Mouse (Mus musculus) T-helper 2 cell (primary cell): Measurements from ENCODE around the gene Gm20388.
"Not testable (repeated sequence)": the region's sequence is repeated elsewhere in the genome, so short reads cannot be mapped to it uniquely, and the experiment has no call there.

Experiments
- in situ Hi-C: fragments of 300-600 bp; cut with MboI, MseI; formaldehyde crosslinking; loops from one replicate; pipeline ENCODE4 v1.15.1; 2025; ENCODE audit warnings: high pct_unique_total_duplicates

The Gm20388 gene

DNA sequence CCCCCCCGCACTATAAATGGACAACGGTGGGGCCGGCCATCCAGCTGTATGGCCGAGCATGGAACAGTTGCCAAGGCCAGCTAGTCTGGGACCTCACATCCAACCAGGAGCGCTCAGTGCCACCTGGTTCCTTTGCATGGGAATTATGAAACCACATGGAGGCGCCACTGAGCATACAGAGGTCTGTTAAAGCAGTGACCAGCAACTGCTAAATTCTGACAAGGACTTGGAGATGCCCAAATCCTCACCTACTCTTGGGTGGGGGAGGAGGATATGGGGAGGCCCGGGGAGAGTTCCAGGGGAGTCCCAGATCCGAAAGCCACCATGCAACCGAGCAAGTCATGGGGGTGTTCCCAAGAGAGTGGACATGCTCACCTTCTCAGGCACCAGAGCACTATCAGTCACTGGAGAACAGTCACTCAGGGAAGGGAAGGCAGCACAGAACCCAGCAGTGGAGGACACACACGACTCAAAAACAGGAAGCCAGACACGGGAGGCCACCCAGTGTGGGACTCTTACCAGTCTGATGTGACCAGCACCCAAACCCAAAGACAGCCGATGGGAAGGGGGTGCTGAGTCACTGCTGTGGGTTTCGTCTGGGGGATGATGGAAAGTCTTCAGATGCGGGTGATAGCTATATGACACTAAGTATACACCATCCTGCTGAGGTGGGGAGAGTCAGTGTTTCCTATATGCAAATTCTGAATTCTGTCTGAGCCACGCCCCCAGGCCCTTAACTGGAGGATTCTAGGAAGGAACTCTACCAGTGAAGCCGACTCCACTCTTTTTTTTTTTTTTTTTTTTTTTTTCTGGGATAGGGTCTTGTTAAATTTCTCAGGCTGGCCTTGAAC, 422.0 kb downstream of the Gm20388 start:
- in situ Hi-C loops, result no loop called here

DNA sequence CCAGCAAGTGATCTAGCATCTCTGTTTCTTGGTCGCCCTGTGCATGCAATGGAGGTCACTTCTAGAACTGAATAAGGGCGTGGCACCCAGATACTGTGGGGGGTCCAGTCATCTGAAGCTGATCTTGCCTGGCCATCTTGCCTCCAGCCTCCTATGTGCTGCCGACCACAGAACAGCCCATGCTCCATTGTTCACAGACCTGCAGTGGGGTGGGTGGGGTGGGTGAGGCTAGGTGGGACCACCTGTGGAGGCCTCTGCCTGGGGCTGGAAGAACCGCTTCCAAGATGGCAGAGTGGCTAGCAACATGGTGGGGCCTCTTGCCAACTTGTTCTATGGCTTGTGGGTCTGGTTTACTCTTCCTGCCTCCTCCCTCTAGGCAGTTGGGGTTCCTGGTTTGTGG, 423.0 kb downstream of the Gm20388 start:
- in situ Hi-C loops, result no loop called here

DNA sequence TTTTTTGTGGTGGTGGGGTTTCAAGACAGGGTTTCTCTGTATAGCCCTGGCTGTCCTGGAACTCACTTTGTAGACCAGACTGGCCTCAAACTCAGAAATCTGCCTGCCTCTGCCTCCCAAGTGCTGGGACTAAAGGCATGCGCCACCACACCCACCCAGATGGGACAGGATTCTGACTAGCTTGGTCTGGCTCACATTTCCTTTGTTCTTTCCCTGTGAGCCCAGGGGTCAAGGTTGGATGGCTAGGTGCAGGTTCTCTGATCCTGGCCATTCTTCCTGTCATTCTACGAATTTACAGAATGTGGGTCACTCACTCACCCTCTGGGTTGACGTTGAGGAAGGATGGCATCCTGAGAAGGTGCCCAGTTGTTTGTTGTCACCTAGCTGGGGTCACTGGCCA, 423.6 kb downstream of the Gm20388 start:
- in situ Hi-C loops, result not testable (repeated sequence)

DNA sequence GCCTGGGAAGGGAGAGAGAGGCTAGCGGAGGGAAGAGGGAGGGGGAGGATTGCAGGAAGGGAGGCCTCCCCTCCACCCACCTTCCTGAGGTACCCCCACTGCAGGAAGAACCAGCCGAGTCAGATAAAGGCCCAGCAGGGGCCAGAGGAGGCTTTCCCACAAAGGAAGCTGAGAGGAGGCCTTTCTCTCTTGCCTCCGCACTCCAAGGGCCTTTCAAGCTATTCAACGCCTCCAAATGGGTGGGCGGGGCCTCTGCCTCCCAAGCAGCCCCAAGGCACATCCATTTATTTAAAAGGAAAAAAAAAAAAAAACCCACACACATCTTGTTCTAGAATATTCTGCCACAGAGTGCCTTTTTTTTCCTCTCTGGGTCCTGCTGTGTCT, 424.2 kb downstream of the Gm20388 start:
- in situ Hi-C loops, result no loop called here

DNA sequence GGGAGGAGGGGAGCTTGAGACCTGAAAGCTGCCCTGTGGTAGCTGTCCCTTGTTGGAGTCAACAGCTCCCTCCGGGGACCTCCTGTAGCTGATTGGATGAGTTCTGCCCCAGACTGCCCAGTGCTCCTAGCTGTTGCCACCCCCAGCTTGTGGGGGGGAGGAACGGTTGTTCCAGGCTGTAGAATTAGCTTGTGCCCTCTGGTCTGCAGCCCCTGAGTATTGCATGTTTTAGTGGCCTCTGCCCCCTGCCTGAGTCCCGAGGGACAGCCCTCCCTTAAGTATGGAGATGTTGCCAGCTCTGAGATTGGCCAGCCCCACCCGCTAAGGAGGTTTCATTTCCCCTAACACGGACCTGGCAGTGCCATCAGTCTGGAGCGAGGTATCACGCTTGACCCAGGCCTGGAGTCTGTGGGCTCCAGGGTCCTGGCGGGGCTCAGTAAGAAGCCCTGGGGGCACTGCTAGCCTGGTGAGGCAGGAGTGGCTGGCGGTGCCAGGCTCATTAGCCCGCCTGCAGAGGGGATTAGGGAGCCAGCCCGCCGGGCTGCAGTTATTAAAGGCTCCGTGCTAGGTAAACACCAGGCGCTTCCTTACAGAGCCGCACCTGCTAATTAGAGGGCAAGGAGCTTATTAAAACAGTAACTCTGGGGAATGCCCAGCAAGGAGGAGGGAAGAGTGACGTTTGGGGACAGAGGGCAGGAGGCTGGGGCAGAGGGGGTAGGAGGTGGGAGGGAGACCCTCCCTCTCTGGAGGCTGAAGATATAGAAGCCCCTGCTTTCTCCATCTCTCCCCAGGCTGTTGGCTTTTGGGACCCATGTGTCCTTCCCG, 424.8 kb downstream of the Gm20388 start:
- in situ Hi-C loops, result no loop called here

DNA sequence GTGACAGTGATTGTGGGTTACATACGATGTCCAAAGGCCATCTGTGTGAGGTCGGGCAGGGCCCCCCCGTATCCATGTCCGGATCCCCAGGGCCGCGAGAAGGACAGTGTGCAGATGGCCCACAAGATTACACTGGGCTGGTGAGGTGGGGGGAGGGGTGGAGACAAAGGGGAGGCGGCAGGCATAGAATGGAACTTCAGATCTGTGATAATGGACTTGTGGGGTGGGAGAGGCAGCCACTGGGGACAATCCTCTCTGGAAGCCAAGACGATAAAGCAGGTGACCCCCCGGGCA, 425.4 kb downstream of the Gm20388 start:
- in situ Hi-C loops, result no loop called here

DNA sequence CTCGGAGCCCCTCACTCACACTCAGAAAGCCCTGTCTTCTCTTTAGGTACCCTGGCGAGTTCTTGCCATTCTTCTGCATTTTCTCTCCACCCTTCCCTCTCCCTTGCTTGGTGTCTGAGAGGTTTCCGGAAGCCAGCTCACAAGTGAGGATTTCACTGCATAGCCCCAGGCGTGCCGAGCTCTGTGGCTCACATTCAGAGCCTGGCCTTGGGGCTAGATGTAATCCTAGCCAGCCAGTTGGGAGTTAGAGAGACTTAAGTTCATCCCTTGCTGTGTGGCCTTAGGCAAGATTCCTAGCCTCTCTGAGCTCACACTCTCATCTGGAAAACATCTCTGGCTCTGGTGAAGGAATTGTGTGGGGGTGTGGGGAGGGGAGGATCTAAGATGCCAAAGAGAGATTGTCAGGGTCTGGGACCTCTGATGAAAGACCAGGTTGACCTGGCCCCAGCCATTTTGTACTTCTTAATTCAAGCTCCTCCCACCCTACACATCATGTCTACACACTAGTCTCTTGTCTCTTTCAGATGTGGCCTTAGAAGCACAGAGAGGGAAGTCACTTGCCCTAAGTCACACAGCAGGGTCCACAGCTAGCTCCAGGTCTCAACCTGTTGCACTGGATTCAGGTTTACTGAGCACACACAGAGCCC, 426.4 kb downstream of the Gm20388 start:
- in situ Hi-C loops, result no loop called here

DNA sequence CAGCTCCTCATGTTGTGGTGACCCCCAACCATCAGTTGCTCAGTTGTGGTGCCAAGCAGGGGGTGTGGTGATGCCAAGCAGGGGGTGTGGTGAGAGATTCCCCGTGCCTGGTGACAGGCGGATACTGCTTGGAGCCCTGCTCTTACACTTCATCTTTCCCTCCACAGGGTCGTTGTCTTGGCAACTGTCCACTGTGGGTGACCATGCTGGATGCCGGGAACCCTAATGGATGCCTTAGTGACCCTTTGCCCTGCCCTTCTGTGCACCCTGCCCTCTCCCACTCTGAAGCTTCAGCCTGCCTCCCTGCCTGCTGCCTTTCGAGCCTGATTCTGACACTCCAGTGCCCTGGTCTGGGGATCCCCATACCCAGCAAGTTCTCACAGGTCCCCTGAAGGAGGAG, 427.0 kb downstream of the Gm20388 start:
- in situ Hi-C loops, result no loop called here

DNA sequence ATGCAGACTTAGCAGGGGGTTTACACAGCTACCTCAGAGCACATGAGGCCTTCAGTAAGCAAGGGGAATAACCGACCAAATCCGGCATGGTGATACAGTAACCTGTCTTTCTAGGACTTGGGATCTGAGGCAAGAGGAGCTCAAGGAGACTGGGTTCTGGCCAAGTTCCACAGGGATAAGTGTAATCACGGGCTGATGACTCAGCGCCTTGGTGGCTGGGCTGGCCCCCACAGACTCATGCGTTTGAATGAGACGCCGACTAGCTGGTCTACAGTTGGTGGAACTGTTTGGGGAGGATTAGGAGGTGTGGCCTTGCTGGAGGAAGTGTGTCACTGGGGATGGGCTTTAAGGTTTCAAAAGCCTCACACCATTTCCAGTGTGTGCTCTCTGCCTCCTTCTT, 428.0 kb downstream of the Gm20388 start:
- in situ Hi-C loops, result no loop called here

DNA sequence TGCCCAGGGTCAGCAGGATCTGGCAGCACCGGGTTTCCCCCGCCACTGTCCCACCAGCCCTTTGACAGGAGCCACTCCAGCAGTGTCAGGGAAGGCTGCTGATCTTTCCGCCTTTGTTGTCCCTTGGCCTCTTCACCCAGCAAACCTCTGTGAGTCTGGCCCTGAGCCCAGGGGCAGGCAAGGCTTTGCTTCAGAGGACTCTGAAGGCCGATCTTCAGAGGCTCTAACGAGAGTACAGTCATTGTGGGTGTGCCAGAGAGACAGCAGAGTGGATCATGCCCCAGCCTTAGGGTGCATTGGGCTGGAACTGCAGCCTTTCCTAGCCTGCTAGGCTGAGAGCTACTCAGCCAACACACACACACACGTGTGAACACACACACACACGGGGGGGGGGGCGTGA, 429.1 kb downstream of the Gm20388 start:
- in situ Hi-C loops, result no loop called here

DNA sequence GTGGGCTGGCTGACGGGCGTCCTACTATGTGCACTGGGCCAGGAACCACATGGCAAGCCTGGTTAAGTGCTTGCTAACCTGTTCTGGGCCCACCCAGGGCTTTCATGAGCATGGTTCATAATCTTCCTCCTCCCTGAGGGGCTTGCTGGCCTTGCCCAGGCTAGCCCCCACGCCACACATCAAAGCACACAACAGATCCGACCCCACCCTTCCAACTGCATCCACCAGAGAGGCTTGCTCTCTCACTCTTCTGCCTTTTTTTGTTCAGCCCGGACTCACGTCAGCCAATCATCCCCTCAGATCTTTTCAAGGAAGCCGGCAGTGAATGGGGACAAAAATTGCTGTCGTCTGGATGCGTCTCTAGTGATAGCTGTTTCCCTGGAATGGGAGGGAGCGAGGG, 430.5 kb downstream of the Gm20388 start:
- in situ Hi-C loops, result no loop called here

DNA sequence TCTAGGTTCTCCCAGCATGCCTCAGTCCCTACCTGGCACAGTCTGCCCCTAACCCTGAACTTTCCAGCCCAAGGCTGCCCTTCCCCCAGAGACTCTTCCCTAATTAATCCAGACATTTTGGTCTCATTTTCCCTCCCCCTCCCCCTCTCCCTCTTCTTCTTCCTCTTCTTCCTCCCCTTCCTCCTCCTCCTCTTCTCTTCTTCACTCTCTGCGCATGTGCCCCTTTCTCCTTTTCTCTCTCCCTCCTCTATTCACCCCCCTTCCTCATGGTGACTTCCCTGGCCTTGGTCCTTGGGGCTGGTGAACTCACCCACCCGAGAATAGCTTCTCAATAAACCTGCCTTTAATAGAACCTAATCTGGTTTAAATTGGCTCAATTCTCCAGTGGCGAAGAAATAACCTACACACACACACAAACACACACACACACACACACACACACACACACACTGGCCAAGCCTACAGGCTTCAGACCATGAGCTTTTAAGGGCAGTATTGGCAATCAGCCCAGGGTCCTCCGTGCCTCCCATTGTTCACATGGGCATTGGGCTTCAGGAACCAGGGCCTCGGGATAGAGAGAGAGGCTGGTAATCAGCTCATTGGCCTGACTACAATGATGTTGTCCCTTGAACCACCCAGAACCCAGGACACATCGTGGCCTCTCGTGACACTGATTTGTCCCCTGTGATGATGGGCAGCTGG, 432.4 kb downstream of the Gm20388 start:
- in situ Hi-C loops, result no loop called here

DNA sequence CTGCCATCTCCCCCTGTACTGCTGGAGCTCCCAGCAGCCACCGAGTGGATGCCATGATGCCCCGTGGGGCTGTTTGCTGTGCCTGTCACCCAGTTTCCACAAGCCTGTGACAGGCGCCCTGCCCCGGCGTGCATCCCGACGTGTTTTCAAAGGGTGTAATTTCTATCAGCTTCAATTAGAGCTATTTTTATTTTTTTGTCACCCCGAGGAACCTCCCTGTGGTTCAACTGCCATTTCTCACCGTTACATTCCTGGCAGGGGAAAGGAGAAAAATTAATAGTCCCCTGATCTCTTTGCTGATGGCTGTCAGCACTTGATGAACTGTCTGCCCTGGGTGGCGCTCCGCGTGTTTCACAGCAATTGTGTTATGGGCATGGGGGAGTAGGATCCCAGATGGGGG, 432.9 kb downstream of the Gm20388 start:
- in situ Hi-C loops, result no loop called here

DNA sequence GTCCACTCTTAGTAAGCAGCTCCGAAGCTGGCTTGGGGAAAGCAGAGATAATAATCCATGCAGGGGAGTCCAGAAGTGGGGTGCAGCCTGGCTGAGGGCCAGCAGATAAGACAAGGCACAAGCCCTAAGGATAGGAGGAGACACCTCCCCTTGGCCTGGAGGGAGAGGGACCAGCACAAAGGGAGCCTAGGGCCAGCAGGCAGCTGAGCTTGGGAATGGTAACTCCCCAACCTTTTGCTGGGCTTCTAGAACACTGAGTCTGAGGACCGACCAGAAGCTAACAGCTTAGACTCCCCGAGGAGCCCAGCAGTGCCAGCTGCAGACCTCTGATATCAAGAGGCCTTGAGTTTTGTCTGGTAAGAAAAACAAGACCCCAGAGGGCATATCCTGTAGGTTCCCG, 433.5 kb downstream of the Gm20388 start:
- in situ Hi-C loops, result no loop called here

DNA sequence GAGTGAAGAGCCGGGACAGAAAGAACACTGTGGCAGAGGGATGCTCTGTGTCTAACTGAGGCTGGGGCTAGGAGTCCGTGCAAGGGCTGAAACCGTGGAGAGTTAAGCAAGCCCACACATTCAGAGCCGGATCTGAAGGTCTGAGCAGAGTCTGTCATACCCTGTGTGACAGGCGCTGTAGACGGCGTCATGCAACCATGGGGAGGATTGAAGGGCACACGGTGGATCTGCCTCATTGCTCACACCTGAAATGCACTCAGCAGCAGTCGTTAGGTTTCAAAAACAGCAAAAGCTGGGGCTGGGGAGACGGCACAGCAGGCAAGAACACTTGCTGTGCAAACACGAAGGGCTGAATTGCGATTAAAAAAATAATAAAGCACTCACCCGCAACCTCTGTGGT, 433.9 kb downstream of the Gm20388 start:
- in situ Hi-C loops, result no loop called here

DNA sequence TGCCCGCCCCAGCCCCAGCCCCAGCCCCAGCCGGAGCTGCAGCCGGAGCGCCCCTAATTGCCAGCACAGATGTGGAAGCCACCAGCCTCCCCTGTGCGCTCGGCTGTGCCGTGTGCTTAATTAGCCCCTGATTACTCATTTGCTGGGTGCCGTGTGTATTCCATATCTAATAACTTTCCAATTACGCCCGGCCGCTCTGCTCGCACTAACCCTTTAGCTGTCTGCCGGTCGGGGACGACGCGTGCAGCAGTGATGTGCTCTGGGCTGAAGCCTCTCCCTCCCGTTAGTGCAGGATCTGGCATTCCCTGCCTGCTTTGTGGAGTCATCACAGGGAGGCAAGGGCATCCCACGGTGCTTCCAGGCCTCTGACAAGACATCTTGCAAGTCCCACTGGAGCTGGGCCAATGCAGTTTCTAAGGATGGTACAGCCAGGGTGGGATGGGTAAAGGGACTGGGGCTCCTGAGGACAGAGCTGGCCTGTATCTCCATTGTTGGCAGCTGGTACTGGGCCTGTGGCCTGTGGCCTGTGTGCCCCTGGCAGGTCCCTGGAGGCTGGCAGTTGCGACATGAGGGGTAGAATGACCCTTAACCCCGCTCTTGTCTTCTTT, 437.2 kb downstream of the Gm20388 start:
- in situ Hi-C loops, result no loop called here

DNA sequence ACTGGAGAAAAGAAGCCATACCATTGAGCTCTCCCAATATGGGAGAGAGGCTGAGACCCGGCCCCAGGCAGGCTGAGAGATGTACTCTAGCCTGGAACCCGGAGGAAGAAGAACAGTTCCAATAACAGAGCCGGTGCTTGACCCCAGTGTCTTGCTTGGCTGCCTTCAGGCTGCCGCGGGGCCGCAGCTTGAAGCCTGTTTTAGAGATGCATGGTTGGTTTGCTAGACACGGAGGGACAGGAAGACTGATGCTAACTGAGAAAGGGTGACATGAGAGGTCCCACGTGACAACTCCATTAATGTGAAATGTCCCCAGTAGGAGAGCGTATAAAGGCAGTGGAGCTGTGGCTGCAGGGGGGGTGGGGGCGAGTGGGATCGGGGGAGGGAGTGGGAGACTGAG, 438.3 kb downstream of the Gm20388 start:
- in situ Hi-C loops, result no loop called here

DNA sequence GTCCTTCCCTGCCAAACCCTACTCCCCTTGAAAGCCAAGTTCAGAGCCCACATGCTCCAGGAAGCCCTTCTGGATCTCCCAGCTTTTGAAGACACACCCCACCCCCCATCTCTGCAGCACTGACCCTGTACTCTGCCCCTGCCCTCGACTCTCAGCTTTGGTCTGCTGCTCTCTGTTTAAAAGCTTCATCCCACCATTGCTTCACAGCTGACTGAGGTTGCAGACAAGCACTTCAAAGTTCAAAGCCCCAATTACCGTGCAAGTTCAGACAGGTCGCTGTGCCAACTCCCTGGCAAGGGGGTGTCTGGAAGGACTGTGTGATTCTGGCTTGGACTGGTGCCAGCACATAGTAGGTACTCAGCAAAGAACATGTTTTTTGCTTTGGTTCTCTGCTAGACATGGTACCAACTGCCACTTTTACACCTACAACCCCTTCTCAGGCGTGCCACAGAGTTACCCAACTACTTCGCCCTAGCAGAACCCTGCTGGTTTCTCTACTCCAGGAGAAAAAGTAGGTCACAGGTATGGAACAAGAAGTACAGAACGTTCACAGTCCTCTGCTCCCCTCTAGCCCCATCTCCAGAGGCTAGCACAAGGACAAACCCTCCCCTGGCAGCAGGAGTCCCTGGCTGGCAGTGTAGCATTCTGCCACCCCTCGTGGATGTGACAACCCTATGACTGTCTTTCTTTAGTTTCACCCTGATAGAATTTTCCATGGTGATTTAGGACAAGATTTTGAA, 440.9 kb downstream of the Gm20388 start:
- in situ Hi-C loops, result no loop called here

DNA sequence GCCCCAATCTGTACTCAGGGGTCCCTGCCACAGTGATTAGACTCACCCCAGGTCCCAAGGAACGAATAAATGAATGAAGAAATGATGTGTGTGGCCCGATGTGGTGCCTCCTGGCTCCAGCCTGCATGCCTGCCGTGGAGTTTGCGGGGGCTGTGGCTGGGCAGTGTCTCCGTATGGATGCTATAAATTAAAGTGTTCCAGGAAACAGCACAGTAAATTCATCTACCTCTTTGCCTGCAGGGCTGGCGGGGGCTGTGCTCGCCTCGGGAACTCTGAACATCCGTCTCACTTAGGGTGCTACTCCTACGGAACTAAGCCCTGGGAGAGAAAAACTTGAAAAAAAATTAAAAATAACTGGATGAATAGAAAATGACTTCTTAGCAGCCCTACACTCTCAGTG, 441.5 kb downstream of the Gm20388 start:
- in situ Hi-C loops, result no loop called here

DNA sequence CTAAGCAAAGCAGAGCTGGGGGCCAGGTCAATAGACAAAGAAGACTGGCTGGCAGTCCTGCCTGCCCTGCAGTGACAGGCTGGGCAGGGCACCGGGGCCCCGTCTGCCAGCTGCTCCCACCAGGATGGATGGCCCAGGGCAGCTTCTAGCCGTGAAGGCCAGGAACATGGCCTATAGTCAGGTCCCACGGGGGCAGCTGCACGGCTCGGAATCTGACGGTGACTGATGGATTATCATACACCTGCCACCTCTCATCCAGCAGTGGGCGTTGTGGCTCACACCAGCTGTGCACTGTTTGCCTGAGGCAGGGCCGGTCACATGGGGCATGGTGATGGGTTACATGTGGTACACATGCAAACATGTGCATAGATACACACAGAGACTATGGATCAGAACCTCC, 445.4 kb downstream of the Gm20388 start:
- in situ Hi-C loops, result no loop called here

DNA sequence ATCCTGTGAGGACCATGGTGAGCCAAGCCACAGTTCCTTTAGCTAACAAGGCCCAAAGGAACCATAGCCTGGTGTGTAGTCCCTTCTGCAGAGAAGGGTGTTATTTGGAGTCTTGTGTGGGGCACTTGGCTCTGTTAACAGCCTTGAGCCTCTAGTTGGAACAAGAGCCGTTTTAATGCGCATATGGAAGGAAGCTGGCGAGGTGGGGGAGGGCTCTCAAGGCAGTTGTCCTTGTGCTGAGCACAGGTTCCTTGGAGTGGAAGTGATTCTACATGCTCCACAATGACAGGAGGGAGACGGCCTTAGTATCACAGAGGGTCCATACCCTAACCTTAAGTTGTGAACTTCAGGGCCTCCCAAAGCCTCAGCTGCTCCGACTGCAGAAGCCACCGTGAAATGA, 446.9 kb downstream of the Gm20388 start:
- in situ Hi-C loops, result no loop called here
